Mouse (Mus musculus) embryo, embryonic 11.5 days (tissue): ENCODE data around the gene Gan.

Experiments
- DNase-seq: peaks from one replicate; pipeline ENCODE4 v3.0.0-alpha.2; 2012; ENCODE audit warnings: low read depth, low spot score

The Gan gene

GRCm38 (mm10) chr8:117199658-117200057 is 41.7 kb downstream of the Gan start:
- DNase-seq = peak; percentile 20

- DNase-seq = no peak
Observed at GRCm38 (mm10) chr8:117200346-117200745, 42.4 kb downstream of the Gan start.

DNA sequence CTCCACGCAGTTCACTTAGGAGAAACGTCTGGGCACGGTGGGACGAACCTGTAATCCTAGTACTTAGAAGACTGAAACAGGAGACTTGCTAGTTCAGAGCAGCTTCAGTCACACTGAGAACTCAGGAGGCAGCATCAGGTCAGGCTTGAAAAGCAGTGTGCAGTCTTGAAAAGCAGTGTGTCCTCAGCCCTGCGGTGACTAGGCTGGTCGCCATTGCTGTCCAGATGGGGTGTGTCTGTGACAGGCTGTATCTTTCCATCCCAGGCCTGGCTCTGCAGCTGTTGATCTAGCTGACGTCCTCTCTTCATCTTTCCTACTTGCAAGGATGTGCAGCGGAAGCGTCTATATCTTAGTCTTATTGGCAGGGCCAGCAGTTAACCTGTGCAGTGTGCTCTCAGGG is 42.9 kb downstream of the Gan start:
- DNase-seq = no peak

DNA sequence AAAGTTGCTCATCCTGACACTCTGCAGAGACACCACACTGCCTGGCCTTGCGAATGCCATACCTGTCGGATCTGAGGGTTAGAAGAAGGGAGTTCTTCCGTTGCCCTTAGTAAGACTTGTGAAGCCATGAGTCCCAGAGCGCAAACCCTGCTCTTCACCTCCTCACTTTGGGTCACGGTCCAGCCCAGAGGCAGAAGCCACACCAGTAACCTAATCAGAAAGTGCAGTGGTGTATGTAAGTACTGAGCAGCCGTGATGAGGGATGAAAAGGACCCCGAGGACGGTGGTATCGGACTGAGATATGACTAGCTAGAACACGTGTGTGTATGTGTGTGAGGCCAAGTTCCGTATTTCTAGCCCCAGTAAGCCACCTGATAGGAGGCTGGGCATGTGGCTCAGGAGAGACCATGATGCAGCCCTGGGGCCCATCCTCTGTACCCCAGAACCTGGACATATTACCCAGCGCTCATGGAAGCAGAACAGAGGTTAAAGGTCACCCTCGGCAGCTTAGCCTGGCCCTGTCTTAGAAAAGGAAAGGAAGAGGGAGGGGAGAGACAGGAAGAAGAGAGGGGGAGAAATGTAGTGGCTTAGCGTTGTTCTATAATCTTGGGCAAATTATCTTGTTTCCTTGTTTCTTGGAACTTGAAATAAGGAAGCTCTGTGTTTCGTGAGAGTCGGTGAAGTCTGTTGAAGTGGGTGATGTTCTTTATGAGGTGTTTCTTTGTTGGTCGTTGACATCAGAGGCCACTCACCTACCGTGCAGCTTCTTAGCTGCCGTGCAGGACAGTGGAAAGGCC is 43.5 kb downstream of the Gan start:
- no peak for DNase-seq

DNA sequence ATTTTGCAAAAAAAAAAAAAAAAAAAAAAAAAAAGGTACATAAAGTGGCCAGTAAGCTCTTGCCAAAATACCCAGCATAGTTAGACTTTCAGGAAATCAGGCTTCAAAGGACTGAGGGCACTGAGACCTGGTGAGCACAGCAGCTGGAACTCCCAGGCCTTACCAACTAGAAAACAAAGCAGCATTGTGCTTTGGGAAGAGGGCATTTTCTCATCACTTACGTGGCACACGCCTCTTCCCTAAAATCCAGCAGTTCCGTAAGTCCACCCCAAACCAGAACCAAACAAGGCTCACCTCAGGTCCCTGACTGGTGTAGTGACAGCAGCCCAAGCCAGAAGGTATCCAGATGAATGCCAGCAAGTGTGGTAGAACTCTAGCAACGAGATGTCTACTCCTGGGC is 45.1 kb downstream of the Gan start:
- no peak for DNase-seq

- DNase-seq = no peak
Observed at GRCm38 (mm10) chr8:117205884-117206283, 47.9 kb downstream of the Gan start.

- no peak for DNase-seq
Observed at GRCm38 (mm10) chr8:117206636-117207035, 48.7 kb downstream of the Gan start.

- DNase-seq = no peak
Observed at GRCm38 (mm10) chr8:117209150-117209549, 51.2 kb downstream of the Gan start.

DNA sequence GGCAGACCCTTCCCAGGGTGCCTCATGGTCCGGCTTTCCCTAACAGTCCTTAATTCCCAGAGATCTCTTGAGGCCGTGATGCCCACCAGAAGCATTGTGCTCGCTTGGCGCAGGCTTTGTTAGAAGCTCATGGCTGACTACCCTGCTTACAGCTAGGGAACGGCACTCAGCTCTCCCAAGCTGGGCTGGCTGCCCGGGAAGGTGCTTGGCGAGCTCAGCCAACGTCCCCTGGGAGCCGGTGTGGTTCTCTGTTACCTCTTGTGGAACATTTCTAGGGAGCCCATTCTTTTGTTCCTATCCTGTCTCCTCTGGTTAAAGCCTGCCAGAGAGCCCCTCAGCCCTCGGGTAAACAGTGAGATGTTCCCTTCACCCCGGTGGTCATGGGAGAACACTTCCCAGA is 54.2 kb downstream of the Gan start:
- DNase-seq = no peak

DNA sequence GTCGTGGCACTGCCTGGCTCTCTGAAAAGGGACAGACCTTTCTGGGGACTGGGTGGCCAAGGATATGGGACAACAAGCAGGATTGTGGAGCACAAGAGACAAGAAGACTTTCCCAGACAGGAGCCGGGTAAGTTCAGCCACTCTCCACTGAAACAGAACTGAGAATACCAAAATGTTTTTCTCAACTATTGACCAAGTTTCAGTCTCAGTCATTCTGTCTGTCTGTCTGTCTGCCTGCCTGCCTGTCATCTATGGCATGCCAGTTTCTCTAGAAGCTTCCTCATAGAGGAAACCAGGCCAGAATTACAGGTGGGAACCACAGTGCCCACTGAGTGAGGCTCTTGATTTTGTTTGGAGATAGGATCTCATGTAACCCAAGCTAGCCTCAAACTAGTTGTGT is 59.8 kb downstream of the Gan start:
- no peak for DNase-seq

GRCm38 (mm10) chr8:117222396-117222795 is 64.5 kb downstream of the Gan start:
- no peak for DNase-seq

GRCm38 (mm10) chr8:117224630-117225029 is 66.7 kb downstream of the Gan start:
- DNase-seq = peak; percentile 74

- no peak for DNase-seq
Observed at GRCm38 (mm10) chr8:117226306-117226705, 68.4 kb downstream of the Gan start.

DNA sequence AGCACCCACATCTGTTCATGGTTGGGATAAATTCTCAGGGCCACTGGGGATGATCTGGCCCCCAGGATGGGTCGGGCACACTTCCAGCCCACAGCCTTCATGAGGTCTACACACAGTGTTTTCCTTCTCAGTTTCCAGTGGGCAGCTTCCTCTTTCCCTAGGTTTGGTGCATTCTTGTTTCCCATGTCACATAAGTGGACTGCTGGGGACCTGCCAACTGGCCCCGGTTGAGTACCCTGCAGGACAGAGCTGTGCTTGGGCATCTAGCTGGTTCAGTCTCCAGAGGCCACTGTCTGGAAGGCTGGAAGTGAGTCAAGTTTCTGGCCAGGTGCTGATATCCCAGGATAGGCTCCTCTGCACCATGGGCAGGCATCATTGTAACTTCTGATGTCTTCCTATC is 69.4 kb downstream of the Gan start:
- DNase-seq = no peak

GRCm38 (mm10) chr8:117233199-117233598 is 75.3 kb downstream of the Gan start:
- DNase-seq = no peak

GRCm38 (mm10) chr8:117236531-117236930 is 78.6 kb downstream of the Gan start:
- DNase-seq = no peak

GRCm38 (mm10) chr8:117240326-117240725 is 82.4 kb downstream of the Gan start:
- DNase-seq = no peak

DNA sequence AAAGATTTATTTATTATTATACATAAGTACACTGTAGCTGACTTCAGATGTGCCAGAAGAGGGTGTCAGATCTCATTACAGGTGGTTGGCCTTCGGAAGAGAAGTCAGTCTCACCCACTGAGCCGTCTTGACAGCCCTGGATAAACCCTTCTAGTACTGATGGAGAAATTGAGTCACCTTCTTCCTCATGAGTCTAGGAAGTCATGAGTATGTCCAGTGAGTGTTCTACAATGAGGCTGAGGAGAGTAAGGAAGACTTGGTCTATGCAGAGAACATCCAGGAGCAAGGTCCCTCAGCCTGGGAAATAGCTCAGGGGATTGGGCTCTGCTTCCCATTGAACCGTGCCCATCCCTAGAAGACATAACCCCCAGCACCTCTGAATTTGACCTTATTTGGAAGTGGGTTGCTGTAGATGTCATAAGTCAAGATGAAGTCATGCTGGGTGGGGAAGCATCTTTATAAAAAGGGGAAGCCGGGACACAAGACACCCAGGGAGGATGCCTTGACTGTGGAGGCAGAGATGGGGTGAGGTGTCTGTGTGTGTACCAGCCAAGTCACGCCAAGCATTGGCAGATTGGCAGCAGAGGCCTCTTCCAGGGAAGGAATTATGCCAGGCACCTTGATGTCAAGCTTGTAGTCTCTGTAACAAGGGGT is 83.0 kb downstream of the Gan start:
- no peak for DNase-seq

DNA sequence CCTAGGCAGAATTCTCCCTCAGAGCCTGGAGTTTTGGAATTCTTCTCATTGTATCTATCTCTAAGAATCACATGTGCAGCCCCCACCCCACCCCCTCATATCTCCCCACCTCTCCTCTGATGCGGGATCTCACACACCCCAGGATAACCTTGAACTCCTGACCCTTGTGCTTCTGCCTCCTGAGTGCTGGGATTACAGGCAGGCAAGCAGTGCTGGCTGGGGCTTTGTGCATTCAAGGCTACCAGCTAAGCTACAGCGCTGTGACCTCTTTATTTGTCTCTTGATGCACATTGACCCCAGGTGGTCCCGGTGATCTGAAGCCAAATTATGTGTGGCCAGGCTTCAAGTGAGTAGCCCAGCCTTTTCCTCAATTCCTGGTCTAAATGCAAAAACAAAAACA is 83.9 kb downstream of the Gan start:
- DNase-seq = no peak

DNA sequence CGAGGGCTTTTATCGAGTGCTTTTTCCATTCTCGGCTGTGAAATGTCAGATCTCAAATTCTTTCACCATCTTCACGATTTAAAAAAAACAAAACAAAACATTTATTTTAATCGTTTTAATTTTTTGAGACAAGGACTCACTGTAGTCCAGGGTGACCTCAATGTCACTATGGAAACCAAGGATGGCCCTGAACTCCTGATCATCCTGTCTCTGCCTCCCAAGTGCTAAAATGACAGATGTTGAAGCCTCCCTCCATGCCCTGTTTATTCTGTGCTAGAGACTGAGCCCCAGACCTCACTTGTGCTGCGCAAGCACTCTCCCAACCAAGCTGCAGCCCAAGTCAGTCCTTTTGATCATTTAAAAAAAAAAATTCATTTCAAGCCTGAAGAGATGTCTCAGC is 84.4 kb downstream of the Gan start:
- no peak for DNase-seq

DNA sequence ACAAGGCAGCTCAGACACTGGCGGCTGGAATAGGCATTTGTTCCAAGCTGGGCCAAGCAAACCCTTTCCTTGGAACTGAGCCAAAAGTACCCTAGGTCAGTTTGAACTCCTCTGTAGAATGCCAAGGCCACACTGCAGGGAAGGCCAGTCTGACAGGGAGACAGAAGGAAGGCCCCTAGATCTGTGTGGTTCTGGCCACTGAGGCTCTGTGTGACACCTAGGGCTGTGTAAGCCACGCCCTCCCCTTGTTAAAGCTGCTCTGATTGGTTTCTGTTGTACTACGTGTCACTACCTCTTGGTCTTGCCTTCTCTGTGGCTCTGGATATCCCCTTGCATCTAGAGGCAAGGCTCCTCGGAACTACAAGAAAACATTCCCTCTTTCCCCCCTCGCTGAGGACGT is 86.7 kb downstream of the Gan start:
- DNase-seq = no peak

GRCm38 (mm10) chr8:117248341-117248740 is 90.4 kb downstream of the Gan start:
- no peak for DNase-seq

GRCm38 (mm10) chr8:117251086-117251681 is 93.2 kb downstream of the Gan start:
- no peak for DNase-seq
